Mouse (Mus musculus) spleen, adult 10 weeks (tissue): Measurements from ENCODE around the gene Mrpl16. TPM values are rescaled to one million over a fixed set of nuclear protein-coding genes. Genes with fewer than 3 reads are reported as not detected.

ENCODE experiments used
- polyA plus RNA-seq: library from polyadenylated mRNA; stranded (reverse); fragments of 350-450 nt; fragmentation: Illumina TruSeq; extraction: RNeasy Lipid Tissue Mini Kit (QIAGEN cat#74804); gene quantifications from one replicate; pipeline ENCODE4 v1.2.3, GENCODE M21; 2015; ENCODE audit warnings: low replicate concordance; ENCODE audit not compliant: insufficient read depth

The Mrpl16 gene
- 31.9 TPM for polyA plus RNA-seq

DNA sequence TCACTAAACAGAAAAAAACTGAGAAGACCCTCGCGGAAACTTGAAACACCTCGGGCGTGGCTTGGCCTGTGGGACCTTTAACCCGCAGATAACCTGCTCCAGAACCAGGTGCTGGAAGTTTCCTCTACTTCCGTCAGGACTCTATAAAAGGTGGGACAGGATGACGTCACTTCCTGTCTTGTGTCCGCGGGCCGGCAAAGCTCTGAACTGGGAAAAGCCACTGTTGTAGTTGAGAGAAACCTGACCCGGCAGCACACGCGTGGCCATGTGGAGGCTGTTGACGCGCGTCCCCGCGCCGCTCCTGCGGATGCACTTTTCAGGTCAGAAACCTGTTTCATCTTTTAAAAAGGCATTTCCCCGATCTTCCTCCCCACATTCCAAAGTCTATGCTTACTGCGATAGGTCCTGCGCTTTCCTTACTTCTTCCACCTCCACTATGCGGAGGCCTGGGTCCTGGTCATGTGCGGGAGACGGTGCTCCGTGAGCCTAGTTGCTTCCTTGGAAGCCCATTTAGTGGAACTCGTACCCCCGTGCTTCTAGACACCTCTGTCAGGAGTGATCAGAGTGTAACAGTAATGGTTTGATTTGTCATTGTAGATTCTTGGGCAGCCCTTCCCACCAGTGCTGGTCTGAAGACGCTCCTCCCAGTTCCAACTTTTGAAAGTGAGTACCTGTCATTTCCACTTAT, at the start of gene Mrpl16:
TSS of gene Mrpl16 (plus strand) at position 187 of the 688 bp plus-strand sequence.

DNA sequence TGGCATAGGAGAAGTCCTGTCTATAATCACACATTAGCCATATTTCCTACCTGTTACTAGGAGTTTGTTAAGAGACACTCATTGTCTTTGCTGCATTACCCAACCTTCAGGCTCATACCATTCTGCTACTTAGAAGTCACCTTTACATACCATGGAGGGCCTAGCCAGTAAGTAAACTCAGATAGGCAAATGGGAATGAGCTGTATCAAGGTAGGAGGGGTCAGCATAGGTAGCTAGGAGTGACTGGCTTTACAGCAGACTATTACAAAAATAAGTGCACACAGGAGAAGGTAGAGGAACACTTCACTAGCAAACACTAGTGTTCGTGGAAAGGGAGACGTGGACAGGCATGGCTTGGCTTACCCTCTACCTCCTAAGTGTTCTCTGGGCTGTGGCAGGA, 22.9 kb upstream of the Mrpl16 start, which contains the start of gene Gif:
TSS of gene Gif (plus strand) at position 257 of the 400 bp plus-strand sequence.

GRCm38 (mm10) chr19:11819143-11819700, 49.0 kb downstream of the Mrpl16 start, which contains the start of gene Stx3:
Stx3 (minus strand) TSS chr19:11819403.

Other genes starting within 250 kb of the Mrpl16 start
- 25.1 TPM for gene Ms4a4d, start 233.6 kb upstream of the Mrpl16 start, polyA plus RNA-seq
- 11.1 TPM for gene Ms4a6d, start 165.5 kb upstream of the Mrpl16 start, polyA plus RNA-seq
- 2.0 TPM for gene Ms4a2, start 146.7 kb upstream of the Mrpl16 start, polyA plus RNA-seq
- gene Ms4a3, start 129.5 kb upstream of the Mrpl16 start, polyA plus RNA-seq, result 0.83 TPM
- 1.3 TPM for gene Oosp2, start 109.8 kb upstream of the Mrpl16 start, polyA plus RNA-seq
- gene Oosp1, start 79.2 kb upstream of the Mrpl16 start, polyA plus RNA-seq, result 8.4 TPM
- gene Oosp3, start 73.3 kb upstream of the Mrpl16 start, polyA plus RNA-seq, result not detected
- not detected for gene Gif, start 22.8 kb upstream of the Mrpl16 start, polyA plus RNA-seq
- gene Stx3, start 49.0 kb downstream of the Mrpl16 start, polyA plus RNA-seq, result 7.6 TPM
- not detected for gene Olfr1417, start 68.8 kb downstream of the Mrpl16 start, polyA plus RNA-seq
- not detected for gene Olfr1418, start 90.7 kb downstream of the Mrpl16 start, polyA plus RNA-seq
- not detected for gene Olfr1419, start 104.7 kb downstream of the Mrpl16 start, polyA plus RNA-seq
- gene Olfr1420, start 116.2 kb downstream of the Mrpl16 start, polyA plus RNA-seq, result not detected
- gene Patl1, start 142.0 kb downstream of the Mrpl16 start, polyA plus RNA-seq, result 38.9 TPM
- gene Osbp, start 195.6 kb downstream of the Mrpl16 start, polyA plus RNA-seq, result 48.5 TPM